Mouse (Mus musculus) cortical plate, adult 2 months (tissue): ENCODE data around the gene D5Ertd579e. TPM values are rescaled to one million over a fixed set of nuclear protein-coding genes. Genes with fewer than 3 reads are reported as not detected.

Source experiments
- H3K27ac ChIP-seq: fragments of 200-500 bp; 2 replicates; pipeline ENCODE4 v1.5.1; 2012; ENCODE audit warnings: low read length, control low read depth, inconsistent platforms; ENCODE audit not compliant: insufficient read depth
- H3K4me1 ChIP-seq: fragments of 200-500 bp; 2 replicates; pipeline ENCODE4 v1.6.1; 2011; ENCODE audit warnings: low read length; ENCODE audit not compliant: control insufficient read depth, insufficient read depth
- H3K4me3 ChIP-seq: fragments of 200-500 bp; 2 replicates; pipeline ENCODE4 v1.5.1; 2011; ENCODE audit warnings: mild to moderate bottlenecking, low read length, control low read depth; ENCODE audit not compliant: insufficient read depth
- CTCF ChIP-seq: fragments of 200-500 bp; IDR thresholded peaks from 2 replicates; pipeline ENCODE4 v1.5.1; 2011; ENCODE audit warnings: mild to moderate bottlenecking, control low read depth, low read length; ENCODE audit not compliant: insufficient read depth; ENCODE audit errors: extremely low read depth
- POLR2A ChIP-seq: fragments of 200-500 bp; IDR thresholded peaks from 2 replicates; pipeline ENCODE4 v1.6.1; 2011; ENCODE audit warnings: mild to moderate bottlenecking, low read length, control low read depth; ENCODE audit not compliant: insufficient read depth; ENCODE audit errors: extremely low read depth
- polyA plus RNA-seq: library from polyadenylated mRNA; depleted of rRNA; stranded (reverse); fragments of >200 nt; gene quantifications from 2 replicates; pipeline ENCODE4 v1.2.3, GENCODE M21; 2012

Gene D5Ertd579e
- polyA plus RNA-seq, 1 experiment = 50.8 TPM

DNA sequence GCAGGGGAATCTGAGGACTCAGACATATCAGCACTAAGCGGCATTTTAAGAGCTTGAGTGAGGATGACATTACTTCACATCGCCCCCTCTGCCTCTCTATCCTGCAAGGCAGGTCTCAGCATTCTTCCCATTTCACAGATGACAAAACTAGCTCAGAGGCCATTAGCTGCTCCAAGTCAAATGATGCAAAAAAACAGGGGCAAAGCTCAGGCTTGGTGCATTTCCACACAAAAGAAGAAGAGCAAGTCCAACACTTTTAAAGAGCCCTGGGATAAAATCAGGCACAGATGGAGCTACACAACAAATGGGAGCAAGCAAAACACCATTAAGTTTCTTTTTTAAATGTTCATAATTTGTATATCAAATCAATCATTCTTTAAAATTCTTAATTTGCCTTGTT is 2.2 kb downstream of the D5Ertd579e start:
- no peak overlapping the region; the same call in 1 of the 2 replicates for H3K4me3 ChIP-seq
- H3K4me1 ChIP-seq = peaks cover 7% of the 10 kb centered on the region; the same call in 1 of the 2 replicates
- no peak overlapping the region for H3K27ac ChIP-seq
- TF ChIP-seq CTCF (no peak), POLR2A (no peak)

GRCm38 (mm10) chr5:36691423-36691822 is 4.4 kb downstream of the D5Ertd579e start:
- H3K27ac ChIP-seq = no peak overlapping the region
- H3K4me3 ChIP-seq = no peak overlapping the region
- H3K4me1 ChIP-seq = peaks cover 5% of the 10 kb centered on the region; the same call in 1 of the 2 replicates
- TF ChIP-seq POLR2A (no peak), CTCF (no peak)

- no peak overlapping the region for H3K4me3 ChIP-seq
- TF ChIP-seq CTCF (no peak), POLR2A (no peak)
- peaks cover 2% of the 10 kb centered on the region for H3K4me1 ChIP-seq
- no peak overlapping the region for H3K27ac ChIP-seq
Observed at GRCm38 (mm10) chr5:36685170-36685569, 10.7 kb downstream of the D5Ertd579e start.

DNA sequence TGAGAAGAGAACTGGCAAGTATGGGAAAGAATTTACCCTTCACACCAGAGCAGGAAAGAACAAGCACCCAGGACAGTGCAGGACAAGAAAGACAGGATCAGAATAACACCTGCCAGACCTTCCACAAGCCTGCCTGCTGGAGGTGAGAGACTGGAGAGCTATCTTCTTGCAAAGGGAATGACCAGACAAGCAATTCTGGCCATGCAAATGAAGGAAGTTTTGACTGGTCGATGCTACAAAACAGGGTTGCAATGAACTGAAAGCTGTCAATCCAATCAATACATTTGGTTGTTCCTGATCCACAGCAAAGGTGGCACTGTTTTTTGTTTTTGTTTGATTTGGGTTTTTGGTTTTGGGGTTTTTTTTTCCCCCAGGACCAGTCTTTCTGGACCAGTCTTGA is 12.2 kb downstream of the D5Ertd579e start:
- TF ChIP-seq POLR2A = no peak
- TF ChIP-seq CTCF = no peak

DNA sequence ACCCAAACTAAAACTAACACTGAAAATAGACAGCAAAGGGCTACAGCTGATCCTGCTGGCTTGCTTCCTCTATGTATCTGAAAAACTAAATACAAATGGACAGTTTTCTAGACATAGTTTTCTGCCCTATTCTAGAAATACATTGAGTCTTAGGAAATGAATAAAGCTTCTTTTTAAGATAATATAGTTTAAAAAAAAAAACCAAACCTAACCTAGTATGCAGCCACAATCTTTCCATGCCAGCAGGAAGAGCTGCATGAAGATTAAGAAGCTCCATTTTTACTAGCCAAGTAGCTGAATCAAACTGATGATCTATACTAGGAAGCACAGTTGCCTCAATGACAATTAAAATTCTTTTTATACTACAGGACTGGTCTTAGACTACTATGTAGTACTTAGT is 14.6 kb downstream of the D5Ertd579e start:
- H3K27ac ChIP-seq = no peak overlapping the region
- no peak for TF ChIP-seq POLR2A
- TF ChIP-seq CTCF = no peak
- no peak overlapping the region for H3K4me3 ChIP-seq
- peaks cover 2% of the 10 kb centered on the region for H3K4me1 ChIP-seq

More for the DNA sequence above, 12.2 kb downstream of the D5Ertd579e start:
- Histone ChIP-seq H3K27ac (no peak overlapping the region), H3K4me1 (peaks cover 2% of the 10 kb centered on the region), H3K4me3 (no peak overlapping the region)

DNA sequence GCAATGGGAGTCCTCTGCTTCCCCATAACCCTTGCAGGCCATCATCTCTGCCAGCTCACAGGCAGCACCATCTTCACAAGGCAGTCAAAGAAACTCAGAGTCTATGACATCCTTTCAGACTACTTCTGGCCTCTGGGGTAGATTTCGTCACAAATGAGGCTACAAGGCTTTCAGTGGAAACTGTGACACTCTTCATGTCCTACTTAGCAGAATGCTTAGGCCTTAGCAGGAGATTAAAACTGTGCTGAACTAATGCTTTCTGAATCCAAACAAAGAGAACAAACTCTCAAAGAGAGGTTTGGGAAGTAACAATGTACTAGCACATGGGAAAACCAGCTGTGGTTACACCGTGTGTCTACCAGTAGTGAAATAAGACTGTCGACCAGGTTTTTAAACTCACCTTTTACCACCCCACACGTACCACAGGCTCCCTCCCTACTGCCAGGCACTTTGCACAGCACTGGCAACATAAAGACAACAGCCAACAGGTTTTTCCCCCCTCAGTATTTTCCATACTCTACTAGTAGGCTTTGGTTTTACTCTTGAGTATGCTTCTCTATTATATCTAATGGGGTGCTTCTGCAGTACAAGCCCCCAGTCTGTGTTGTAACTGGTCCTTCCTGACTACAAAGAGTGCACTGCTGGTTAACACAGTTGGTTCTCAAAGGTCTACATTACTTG is 15.8 kb downstream of the D5Ertd579e start:
- Histone ChIP-seq H3K4me3 (no peak overlapping the region), H3K4me1 (peaks cover 3% of the 10 kb centered on the region), H3K27ac (no peak overlapping the region)
- TF ChIP-seq POLR2A (no peak), CTCF (no peak)

GRCm38 (mm10) chr5:36678799-36679198 is 17.0 kb downstream of the D5Ertd579e start:
- no peak overlapping the region for H3K4me3 ChIP-seq
- peaks cover 4% of the 10 kb centered on the region for H3K4me1 ChIP-seq
- TF ChIP-seq POLR2A (no peak), CTCF (no peak)
- H3K27ac ChIP-seq = no peak overlapping the region

DNA sequence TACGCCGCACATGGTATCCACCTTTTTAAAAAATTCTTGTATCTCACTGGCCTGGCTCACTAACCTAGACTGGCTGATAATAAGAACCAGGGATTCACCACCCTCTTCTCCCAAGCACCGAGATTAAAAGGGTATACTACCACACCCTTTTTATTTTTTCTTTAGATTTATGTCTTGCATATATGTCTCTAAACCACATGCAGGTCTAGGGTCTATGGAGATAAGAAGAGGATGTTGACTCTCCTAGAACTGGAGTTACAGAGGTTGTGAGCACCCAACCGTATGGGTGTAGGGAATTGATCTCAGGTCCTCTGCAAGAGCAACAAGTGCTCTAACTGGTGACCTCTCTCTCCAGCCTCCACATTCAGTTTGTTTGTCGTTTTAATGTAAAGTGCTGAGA is 17.9 kb downstream of the D5Ertd579e start:
- H3K27ac ChIP-seq = no peak overlapping the region
- TF ChIP-seq POLR2A (no peak), CTCF (no peak)
- H3K4me1 ChIP-seq = peaks cover 4% of the 10 kb centered on the region
- no peak overlapping the region for H3K4me3 ChIP-seq

DNA sequence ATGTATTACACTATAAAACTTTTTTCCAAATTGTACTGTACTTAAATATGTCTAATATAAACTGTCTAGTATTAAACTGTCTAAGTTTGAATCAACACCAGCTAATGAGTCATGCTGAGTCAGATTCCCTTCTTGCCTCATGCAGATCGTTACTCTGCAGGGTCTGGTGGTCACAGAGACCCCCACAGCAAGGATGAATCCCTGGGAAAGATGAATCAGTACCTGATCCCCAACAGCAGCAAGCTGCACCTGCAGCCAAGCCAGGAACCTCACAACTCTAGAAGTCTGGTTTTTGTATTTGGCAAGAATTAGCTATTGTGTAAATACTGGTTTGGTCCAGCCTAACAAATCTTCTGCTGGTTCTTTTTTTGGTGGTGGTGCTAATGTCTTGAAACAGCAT is 20.4 kb downstream of the D5Ertd579e start:
- Histone ChIP-seq H3K4me3 (no peak overlapping the region), H3K27ac (no peak overlapping the region), H3K4me1 (peaks cover 1% of the 10 kb centered on the region; the same call in 1 of the 2 replicates)
- TF ChIP-seq POLR2A (no peak), CTCF (no peak)
